Mouse (Mus musculus): Measurements from ENCODE around the gene Cpm. TPM values are rescaled to one million over a fixed set of nuclear protein-coding genes. Genes with fewer than 3 reads are reported as not detected.

Cpm gene
- polyA plus RNA-seq, 1 experiment from 2014 or later = 3.1 TPM

GRCm38 (mm10) chr10:117654576-117655123, 25.4 kb downstream of the Cpm start:
- Histone ChIP-seq H3K4me1 (replicated peaks) (no peaks in the 10 kb centered on the region), H3K27ac (no peak overlapping the region), H3K9ac (no peak overlapping the region), H3K9me3 (no peaks in the 10 kb centered on the region), H3K4me2 (no peak overlapping the region), H3K27me3 (peaks cover 6% of the 10 kb centered on the region; the same call in 1 of the 2 replicates), H3K4me3 (no peak overlapping the region), H3K36me3 (no peaks in the 10 kb centered on the region)
- WGBS = 85% methylated on average over 3 of the region's 3 CpGs
- no peak for ATAC-seq (ENCODE audit: low FRiP score)

GRCm38 (mm10) chr10:117655460-117655859, 26.2 kb downstream of the Cpm start:
- no peak for ATAC-seq (ENCODE audit: low FRiP score)
- no peak overlapping the region for H3K4me3 ChIP-seq
- no peak overlapping the region for H3K4me2 ChIP-seq
- no peak overlapping the region for H3K9ac ChIP-seq
- WGBS = 92% methylated on average over 9 of the region's 9 CpGs
- H3K9me3 ChIP-seq = no peaks in the 10 kb centered on the region
- no peaks in the 10 kb centered on the region for H3K36me3 ChIP-seq
- no peak overlapping the region for H3K27ac ChIP-seq
- no peaks in the 10 kb centered on the region for H3K4me1 ChIP-seq (replicated peaks)
- H3K27me3 ChIP-seq = peaks cover 4% of the 10 kb centered on the region; the same call in 1 of the 2 replicates

- no peaks in the 10 kb centered on the region for H3K27me3 ChIP-seq
- H3K4me1 ChIP-seq (replicated peaks) = no peaks in the 10 kb centered on the region
- no peak overlapping the region for H3K9ac ChIP-seq
- no peak overlapping the region for H3K4me2 ChIP-seq
- H3K27ac ChIP-seq = no peak overlapping the region
- ATAC-seq (ENCODE audit: low FRiP score) = no peak
- no peaks in the 10 kb centered on the region for H3K9me3 ChIP-seq
- H3K36me3 ChIP-seq = no peaks in the 10 kb centered on the region
- H3K4me3 ChIP-seq = no peak overlapping the region
- WGBS = 68% methylated on average over 7 of the region's 7 CpGs
These were observed 26.8 kb downstream of the Cpm start for GRCm38 (mm10) chr10:117655908-117656661.

GRCm38 (mm10) chr10:117656662-117656962, 27.3 kb downstream of the Cpm start:
- Histone ChIP-seq H3K27me3 (no peaks in the 10 kb centered on the region), H3K9ac (no peak overlapping the region), H3K9me3 (no peaks in the 10 kb centered on the region), H3K36me3 (no peaks in the 10 kb centered on the region), H3K27ac (no peak overlapping the region), H3K4me3 (no peak overlapping the region), H3K4me2 (no peak overlapping the region), H3K4me1 (replicated peaks) (no peaks in the 10 kb centered on the region)
- ATAC-seq (ENCODE audit: low FRiP score) = no peak
- 91% methylated on average over 6 of the region's 6 CpGs for WGBS

GRCm38 (mm10) chr10:117656985-117657658, 27.8 kb downstream of the Cpm start:
- ATAC-seq (ENCODE audit: low FRiP score) = no peak
- 78% methylated on average over 7 of the region's 7 CpGs for WGBS
- Histone ChIP-seq H3K27me3 (no peaks in the 10 kb centered on the region), H3K9me3 (no peaks in the 10 kb centered on the region), H3K4me1 (replicated peaks) (no peaks in the 10 kb centered on the region), H3K4me2 (no peak overlapping the region), H3K4me3 (no peak overlapping the region), H3K9ac (no peak overlapping the region), H3K27ac (no peak overlapping the region), H3K36me3 (no peaks in the 10 kb centered on the region)

- H3K4me2 ChIP-seq = no peak overlapping the region
- no peak overlapping the region for H3K9ac ChIP-seq
- no peak overlapping the region for H3K4me3 ChIP-seq
- no peaks in the 10 kb centered on the region for H3K9me3 ChIP-seq
- WGBS = 85% methylated on average over 3 of the region's 3 CpGs
- ATAC-seq (ENCODE audit: low FRiP score) = no peak
- no peak overlapping the region for H3K27ac ChIP-seq
- H3K36me3 ChIP-seq = no peaks in the 10 kb centered on the region
- no peaks in the 10 kb centered on the region for H3K4me1 ChIP-seq (replicated peaks)
- no peaks in the 10 kb centered on the region for H3K27me3 ChIP-seq
These were observed 28.5 kb downstream of the Cpm start for GRCm38 (mm10) chr10:117657659-117658306.

- no peaks in the 10 kb centered on the region for H3K9me3 ChIP-seq
- H3K27me3 ChIP-seq = no peaks in the 10 kb centered on the region
- peaks cover 1% of the 10 kb centered on the region for H3K4me1 ChIP-seq (replicated peaks)
- no peaks in the 10 kb centered on the region for H3K36me3 ChIP-seq
- 94% methylated on average over 14 of the region's 14 CpGs for WGBS
- H3K4me3 ChIP-seq = no peak overlapping the region
- no peak for ATAC-seq (ENCODE audit: low FRiP score)
- no peak overlapping the region for H3K27ac ChIP-seq
- no peak overlapping the region for H3K9ac ChIP-seq
- H3K4me2 ChIP-seq = no peak overlapping the region
These were observed 29.5 kb downstream of the Cpm start for GRCm38 (mm10) chr10:117658522-117659429.

- no peak overlapping the region for H3K9ac ChIP-seq
- no peaks in the 10 kb centered on the region for H3K36me3 ChIP-seq
- WGBS = 54% methylated on average over 11 of the region's 11 CpGs
- no peaks in the 10 kb centered on the region for H3K27me3 ChIP-seq
- H3K9me3 ChIP-seq = no peaks in the 10 kb centered on the region
- peaks cover 6% of the 10 kb centered on the region for H3K4me1 ChIP-seq (replicated peaks)
- no peak overlapping the region for H3K4me2 ChIP-seq
- ATAC-seq (ENCODE audit: low FRiP score) = no peak
- no peak overlapping the region for H3K27ac ChIP-seq
- H3K4me3 ChIP-seq = no peak overlapping the region
These were observed 30.1 kb downstream of the Cpm start for GRCm38 (mm10) chr10:117659430-117659813.

- peaks cover 6% of the 10 kb centered on the region for H3K4me1 ChIP-seq (replicated peaks)
- no peak overlapping the region for H3K9ac ChIP-seq
- ATAC-seq (ENCODE audit: low FRiP score) = no peak
- no peak overlapping the region for H3K27ac ChIP-seq
- 61% methylated on average over 11 of the region's 11 CpGs for WGBS
- no peak overlapping the region for H3K4me3 ChIP-seq
- H3K9me3 ChIP-seq = no peaks in the 10 kb centered on the region
- H3K4me2 ChIP-seq = no peak overlapping the region
- H3K27me3 ChIP-seq = no peaks in the 10 kb centered on the region
- no peaks in the 10 kb centered on the region for H3K36me3 ChIP-seq
These were observed 30.5 kb downstream of the Cpm start for GRCm38 (mm10) chr10:117659819-117660218.

GRCm38 (mm10) chr10:117662316-117663055, 33.2 kb downstream of the Cpm start:
- H3K4me2 ChIP-seq = no peak overlapping the region
- no peak for ATAC-seq (ENCODE audit: low FRiP score)

GRCm38 (mm10) chr10:117663056-117663864, 34.0 kb downstream of the Cpm start:
- H3K27me3 ChIP-seq = no peaks in the 10 kb centered on the region
- H3K27ac ChIP-seq = no peak overlapping the region
- 77% methylated on average over 14 of the region's 14 CpGs for WGBS
- peak overlapping the region; percentile 35 for H3K4me2 ChIP-seq
- no peak for ATAC-seq (ENCODE audit: low FRiP score)
- no peaks in the 10 kb centered on the region for H3K36me3 ChIP-seq
- H3K9ac ChIP-seq = no peak overlapping the region
- no peak overlapping the region for H3K4me3 ChIP-seq
- H3K9me3 ChIP-seq = no peaks in the 10 kb centered on the region
- peaks cover 6% of the 10 kb centered on the region for H3K4me1 ChIP-seq (replicated peaks)

More at GRCm38 (mm10) chr10:117662316-117663055, 33.2 kb downstream of the Cpm start:
- Histone ChIP-seq H3K27me3 (no peaks in the 10 kb centered on the region), H3K4me1 (replicated peaks) (peaks cover 6% of the 10 kb centered on the region), H3K27ac (no peak overlapping the region), H3K9ac (no peak overlapping the region), H3K36me3 (no peaks in the 10 kb centered on the region), H3K9me3 (no peaks in the 10 kb centered on the region), H3K4me3 (no peak overlapping the region)
- 82% methylated on average over 15 of the region's 15 CpGs for WGBS
